Mouse (Mus musculus): ENCODE data around the gene Slc5a2. TPM values are rescaled to one million over a fixed set of nuclear protein-coding genes. Genes with fewer than 3 reads are reported as not detected.

Gene Slc5a2
- polyA plus RNA-seq, 1 experiment from 2014 or later, result not detected

- H3K4me1 ChIP-seq, result no peaks in the 10 kb centered on the region
- H3K9ac ChIP-seq, result no peak overlapping the region
- H3K27ac ChIP-seq, result no peak overlapping the region
- no peak overlapping the region for H3K4me3 ChIP-seq
- no peaks in the 10 kb centered on the region for H3K9me3 ChIP-seq
- no peak for ATAC-seq (ENCODE audit: insufficient number of reproducible peaks, low FRiP score, low TSS enrichment, low read depth)
- H3K4me2 ChIP-seq, result no peak overlapping the region
- 5% methylated on average over 5 of the region's 5 CpGs for WGBS
- no peaks in the 10 kb centered on the region for H3K36me3 ChIP-seq
- H3K27me3 ChIP-seq, result no peaks in the 10 kb centered on the region
Measured at GRCm38 (mm10) chr7:128304907-128305306, 39.5 kb downstream of the Slc5a2 start.

- Histone ChIP-seq H3K4me3 (no peak overlapping the region), H3K27ac (no peak overlapping the region), H3K36me3 (no peaks in the 10 kb centered on the region), H3K4me2 (no peak overlapping the region), H3K9me3 (no peaks in the 10 kb centered on the region), H3K27me3 (no peaks in the 10 kb centered on the region), H3K9ac (no peak overlapping the region), H3K4me1 (no peaks in the 10 kb centered on the region)
- ATAC-seq (ENCODE audit: insufficient number of reproducible peaks, low FRiP score, low TSS enrichment, low read depth), result no peak
Measured at GRCm38 (mm10) chr7:128307851-128308250, 42.4 kb downstream of the Slc5a2 start.

- ATAC-seq (ENCODE audit: insufficient number of reproducible peaks, low FRiP score, low TSS enrichment, low read depth), result no peak
- no peaks in the 10 kb centered on the region for H3K36me3 ChIP-seq
- no peaks in the 10 kb centered on the region for H3K27me3 ChIP-seq
- H3K9ac ChIP-seq, result no peak overlapping the region
- WGBS, result 65% methylated on average over 3 of the region's 3 CpGs
- H3K27ac ChIP-seq, result no peak overlapping the region
- H3K4me3 ChIP-seq, result no peak overlapping the region
- H3K9me3 ChIP-seq, result no peaks in the 10 kb centered on the region
- no peak overlapping the region for H3K4me2 ChIP-seq
- H3K4me1 ChIP-seq, result no peaks in the 10 kb centered on the region
Measured at GRCm38 (mm10) chr7:128309216-128309615, 43.8 kb downstream of the Slc5a2 start.

DNA sequence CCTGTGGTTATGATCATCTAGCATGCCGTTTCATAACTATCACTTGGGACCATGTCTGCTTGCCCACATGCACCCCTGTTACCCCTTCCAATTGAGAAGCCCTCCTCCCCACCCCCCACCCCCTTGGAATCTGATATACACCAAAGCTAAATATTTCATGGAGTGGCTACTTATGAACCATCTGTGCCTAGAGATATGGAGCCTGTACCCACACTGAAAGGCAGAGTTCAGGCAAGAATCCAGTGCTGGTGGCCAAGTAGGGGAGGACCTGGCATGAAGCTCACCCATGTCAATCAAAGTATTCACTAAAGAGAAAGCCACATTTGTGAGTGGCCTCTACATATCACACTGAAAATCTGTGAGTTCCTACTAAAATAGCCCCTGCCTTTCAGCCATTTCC, 44.3 kb downstream of the Slc5a2 start:
- 67% methylated on average over 1 of the region's 1 CpGs for WGBS
- ATAC-seq (ENCODE audit: insufficient number of reproducible peaks, low FRiP score, low TSS enrichment, low read depth), result no peak
- Histone ChIP-seq H3K9me3 (no peaks in the 10 kb centered on the region), H3K4me3 (no peak overlapping the region), H3K27me3 (no peaks in the 10 kb centered on the region), H3K27ac (no peak overlapping the region), H3K36me3 (no peaks in the 10 kb centered on the region), H3K9ac (no peak overlapping the region), H3K4me1 (no peaks in the 10 kb centered on the region), H3K4me2 (no peak overlapping the region)

GRCm38 (mm10) chr7:128310229-128310688, 44.8 kb downstream of the Slc5a2 start:
- Histone ChIP-seq H3K4me1 (no peaks in the 10 kb centered on the region), H3K36me3 (no peaks in the 10 kb centered on the region), H3K9me3 (no peaks in the 10 kb centered on the region), H3K27me3 (no peaks in the 10 kb centered on the region), H3K9ac (no peak overlapping the region), H3K4me3 (no peak overlapping the region), H3K4me2 (no peak overlapping the region), H3K27ac (no peak overlapping the region)
- ATAC-seq (ENCODE audit: insufficient number of reproducible peaks, low FRiP score, low TSS enrichment, low read depth), result no peak
- WGBS, result 42% methylated on average over 8 of the region's 8 CpGs

DNA sequence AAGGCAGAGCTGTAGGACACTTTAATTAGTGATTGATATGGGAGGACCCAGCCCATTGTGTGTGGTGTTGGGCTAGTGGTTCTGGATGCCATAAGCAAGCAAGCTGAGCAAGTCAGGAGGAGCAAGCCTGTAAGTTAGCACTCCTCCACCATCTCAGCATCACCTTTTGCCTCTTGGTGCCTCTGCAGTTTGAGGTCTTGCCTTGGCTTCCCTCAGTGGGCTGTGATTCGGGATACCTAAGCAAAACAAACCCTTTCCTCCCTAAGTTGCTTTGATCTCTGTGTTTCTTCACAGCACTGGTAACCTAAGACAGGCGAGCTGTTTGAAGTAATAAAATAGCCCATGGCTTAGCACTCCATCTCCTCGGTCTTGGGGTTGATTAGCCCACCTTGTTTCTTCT, 45.8 kb downstream of the Slc5a2 start:
- no peak overlapping the region for H3K4me3 ChIP-seq
- H3K4me1 ChIP-seq, result no peaks in the 10 kb centered on the region
- 20% methylated on average over 3 of the region's 3 CpGs for WGBS
- H3K27me3 ChIP-seq, result no peaks in the 10 kb centered on the region
- no peaks in the 10 kb centered on the region for H3K9me3 ChIP-seq
- no peak overlapping the region for H3K27ac ChIP-seq
- H3K36me3 ChIP-seq, result no peaks in the 10 kb centered on the region
- ATAC-seq (ENCODE audit: insufficient number of reproducible peaks, low FRiP score, low TSS enrichment, low read depth), result no peak
- H3K9ac ChIP-seq, result no peak overlapping the region
- H3K4me2 ChIP-seq, result no peak overlapping the region

- no peak overlapping the region for H3K4me3 ChIP-seq
- no peaks in the 10 kb centered on the region for H3K4me1 ChIP-seq
- H3K4me2 ChIP-seq, result no peak overlapping the region
- H3K9ac ChIP-seq, result no peak overlapping the region
- H3K36me3 ChIP-seq, result no peaks in the 10 kb centered on the region
- H3K27me3 ChIP-seq, result no peaks in the 10 kb centered on the region
- WGBS, result 59% methylated on average over 8 of the region's 8 CpGs
- ATAC-seq (ENCODE audit: insufficient number of reproducible peaks, low FRiP score, low TSS enrichment, low read depth), result no peak
- H3K9me3 ChIP-seq, result no peaks in the 10 kb centered on the region
- H3K27ac ChIP-seq, result no peak overlapping the region
Measured at GRCm38 (mm10) chr7:128311811-128312210, 46.4 kb downstream of the Slc5a2 start.

DNA sequence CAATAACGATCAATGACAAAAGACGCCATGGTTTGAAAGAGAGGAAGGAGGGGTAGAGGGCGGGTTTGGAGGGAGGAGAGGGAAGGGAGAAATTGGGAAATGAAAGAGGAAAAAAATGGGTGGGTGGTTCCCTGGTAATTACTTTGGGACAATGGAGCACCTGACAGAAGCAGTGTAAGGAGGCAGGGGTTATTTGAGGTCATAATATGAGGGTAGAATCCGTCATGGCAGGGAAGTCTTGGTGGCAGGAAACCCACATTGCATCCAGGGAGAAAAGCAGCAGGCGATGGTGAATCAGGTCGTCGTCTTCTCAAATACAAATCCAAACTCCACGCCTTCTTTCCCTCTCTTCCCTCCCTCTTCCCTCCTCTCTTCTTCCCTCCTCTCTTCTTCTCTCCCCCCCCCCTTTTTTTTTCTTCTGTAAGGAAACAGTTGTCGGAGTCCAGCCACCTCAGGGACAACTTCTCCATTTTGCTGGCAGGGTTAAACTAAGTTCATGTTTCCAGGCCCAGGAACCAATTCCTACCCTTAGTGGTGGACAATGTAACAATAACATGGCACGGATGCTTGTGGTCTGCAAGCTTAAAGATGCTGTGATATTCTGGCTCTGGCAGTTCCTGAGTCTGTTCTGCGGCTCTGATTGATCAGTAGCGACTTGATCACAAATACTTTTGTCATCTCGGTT, 47.1 kb downstream of the Slc5a2 start:
- no peak overlapping the region for H3K4me2 ChIP-seq
- no peaks in the 10 kb centered on the region for H3K27me3 ChIP-seq
- no peaks in the 10 kb centered on the region for H3K36me3 ChIP-seq
- 80% methylated on average over 13 of the region's 13 CpGs for WGBS
- no peak for ATAC-seq (ENCODE audit: insufficient number of reproducible peaks, low FRiP score, low TSS enrichment, low read depth)
- no peak overlapping the region for H3K4me3 ChIP-seq
- H3K27ac ChIP-seq, result no peak overlapping the region
- no peaks in the 10 kb centered on the region for H3K9me3 ChIP-seq
- no peak overlapping the region for H3K9ac ChIP-seq
- no peaks in the 10 kb centered on the region for H3K4me1 ChIP-seq

GRCm38 (mm10) chr7:128313601-128314000, 48.1 kb downstream of the Slc5a2 start:
- H3K27ac ChIP-seq, result no peak overlapping the region
- H3K4me2 ChIP-seq, result no peak overlapping the region
- no peaks in the 10 kb centered on the region for H3K4me1 ChIP-seq
- no peak for ATAC-seq (ENCODE audit: insufficient number of reproducible peaks, low FRiP score, low TSS enrichment, low read depth)
- H3K4me3 ChIP-seq, result no peak overlapping the region
- no peaks in the 10 kb centered on the region for H3K27me3 ChIP-seq
- H3K9ac ChIP-seq, result no peak overlapping the region
- WGBS, result 86% methylated on average over 2 of the region's 2 CpGs
- no peaks in the 10 kb centered on the region for H3K9me3 ChIP-seq
- no peaks in the 10 kb centered on the region for H3K36me3 ChIP-seq

DNA sequence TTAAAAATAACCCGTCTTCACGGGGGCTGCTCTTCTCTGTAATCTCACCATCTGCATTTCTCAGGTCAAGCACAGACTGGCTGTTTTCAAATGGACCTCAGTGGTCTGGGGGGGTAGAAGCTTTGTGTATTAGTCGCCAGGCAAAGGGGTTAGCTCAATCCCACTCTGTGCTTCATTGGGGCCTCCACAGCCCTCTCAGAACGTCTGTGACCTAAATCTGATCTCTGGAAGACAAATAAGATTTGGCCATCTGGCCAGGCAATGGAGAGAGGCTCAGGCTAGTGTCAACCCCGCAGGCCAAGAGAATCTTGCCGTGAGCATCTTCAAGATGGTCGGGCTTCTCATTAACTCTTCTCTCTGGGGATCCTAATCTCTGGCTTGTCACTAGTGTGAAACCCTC, 49.0 kb downstream of the Slc5a2 start:
- H3K4me3 ChIP-seq, result no peak overlapping the region
- H3K9ac ChIP-seq, result no peak overlapping the region
- H3K9me3 ChIP-seq, result no peaks in the 10 kb centered on the region
- no peak overlapping the region for H3K27ac ChIP-seq
- ATAC-seq (ENCODE audit: insufficient number of reproducible peaks, low FRiP score, low TSS enrichment, low read depth), result no peak
- 70% methylated on average over 7 of the region's 7 CpGs for WGBS
- no peaks in the 10 kb centered on the region for H3K36me3 ChIP-seq
- no peaks in the 10 kb centered on the region for H3K27me3 ChIP-seq
- no peak overlapping the region for H3K4me2 ChIP-seq
- no peaks in the 10 kb centered on the region for H3K4me1 ChIP-seq

GRCm38 (mm10) chr7:128317011-128317410, 51.6 kb downstream of the Slc5a2 start:
- peaks cover 13% of the 10 kb centered on the region for H3K4me1 ChIP-seq
- no peak overlapping the region for H3K27ac ChIP-seq
- H3K9ac ChIP-seq, result no peak overlapping the region
- H3K9me3 ChIP-seq, result no peaks in the 10 kb centered on the region
- ATAC-seq (ENCODE audit: insufficient number of reproducible peaks, low FRiP score, low TSS enrichment, low read depth), result no peak
- WGBS, result 66% methylated on average over 4 of the region's 4 CpGs
- H3K27me3 ChIP-seq, result no peaks in the 10 kb centered on the region
- H3K36me3 ChIP-seq, result no peaks in the 10 kb centered on the region
- H3K4me3 ChIP-seq, result no peak overlapping the region
- no peak overlapping the region for H3K4me2 ChIP-seq

DNA sequence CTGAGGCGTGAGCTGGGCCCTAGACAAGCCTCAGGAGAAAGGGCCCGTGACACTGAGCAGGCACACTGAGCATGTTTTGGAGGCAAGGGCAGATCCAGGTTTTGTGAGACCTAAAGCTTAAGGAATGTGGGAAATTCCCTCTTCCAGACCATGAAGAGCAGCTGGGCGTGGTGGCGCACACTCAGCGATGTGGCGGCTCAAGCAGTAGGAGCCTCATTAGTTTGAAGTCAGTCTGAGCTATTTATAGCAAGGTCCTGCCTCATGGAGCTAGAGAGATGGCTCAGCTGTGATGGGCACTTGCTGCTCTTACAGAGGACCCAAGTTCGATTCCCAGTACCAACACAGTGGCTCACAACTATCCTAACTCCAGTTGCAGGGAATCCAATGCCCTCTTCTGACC, 53.7 kb downstream of the Slc5a2 start:
- H3K4me1 ChIP-seq, result peaks cover 13% of the 10 kb centered on the region
- no peak overlapping the region for H3K27ac ChIP-seq
- no peaks in the 10 kb centered on the region for H3K36me3 ChIP-seq
- H3K9me3 ChIP-seq, result no peaks in the 10 kb centered on the region
- no peak overlapping the region for H3K4me2 ChIP-seq
- no peaks in the 10 kb centered on the region for H3K27me3 ChIP-seq
- no peak overlapping the region for H3K4me3 ChIP-seq
- 76% methylated on average over 7 of the region's 7 CpGs for WGBS
- no peak for ATAC-seq (ENCODE audit: insufficient number of reproducible peaks, low FRiP score, low TSS enrichment, low read depth)
- H3K9ac ChIP-seq, result no peak overlapping the region
